Mouse (Mus musculus): Measurements from ENCODE around the gene Gm10840. TPM values are rescaled to one million over a fixed set of nuclear protein-coding genes. Genes with fewer than 3 reads are reported as not detected.

Gene Gm10840
- polyA plus RNA-seq, 1 experiment = not detected

GRCm38 (mm10) chr11:106129477-106129876 lies 31.2 kb upstream of the Gm10840 start:
- Histone ChIP-seq H3K4me1 (ENCODE audit: control insufficient read depth, insufficient read depth, insufficient read length) (peaks cover 3% of the 10 kb centered on the region; the same call in 1 of the 2 replicates), H3K4me3 (ENCODE audit: extremely low read depth, insufficient read depth, insufficient read length) (no peak overlapping the region), H3K27me3 (ENCODE audit: control insufficient read depth, insufficient read depth, low read length) (no peaks in the 10 kb centered on the region), H3K27ac (ENCODE audit: insufficient read depth, low read length) (no peak overlapping the region), H3K36me3 (ENCODE audit: control insufficient read depth, insufficient read depth, low read length) (peaks cover 10% of the 10 kb centered on the region)
- DNase-seq (ENCODE audit: low read depth in 1 of 2, low spot score in 2 of 2) = no peak
- 69% methylated on average over 1 of the region's 1 CpGs for WGBS
- TF ChIP-seq CTCF (IDR thresholded peaks at IDR 0.05; ENCODE audit: extremely low read depth, insufficient read depth, insufficient read length, insufficient replicate concordance) (no peak), POLR2A (IDR thresholded peaks at IDR 0.05; ENCODE audit: low read depth, low read length) (no peak)

GRCm38 (mm10) chr11:106132516-106132915 lies 28.1 kb upstream of the Gm10840 start:
- 96% methylated on average over 5 of the region's 5 CpGs for WGBS
- Histone ChIP-seq H3K27ac (ENCODE audit: insufficient read depth, low read length) (no peak overlapping the region), H3K4me1 (ENCODE audit: control insufficient read depth, insufficient read depth, insufficient read length) (peaks cover 9% of the 10 kb centered on the region; the same call in 1 of the 2 replicates), H3K27me3 (ENCODE audit: control insufficient read depth, insufficient read depth, low read length) (no peaks in the 10 kb centered on the region), H3K4me3 (ENCODE audit: extremely low read depth, insufficient read depth, insufficient read length) (no peak overlapping the region), H3K36me3 (ENCODE audit: control insufficient read depth, insufficient read depth, low read length) (peaks cover 13% of the 10 kb centered on the region)
- no peak for TF ChIP-seq CTCF (IDR thresholded peaks at IDR 0.05; ENCODE audit: extremely low read depth, insufficient read depth, insufficient read length, insufficient replicate concordance)
- TF ChIP-seq POLR2A (IDR thresholded peaks at IDR 0.05; ENCODE audit: low read depth, low read length) = no peak
- no peak for DNase-seq (ENCODE audit: low read depth in 1 of 2, low spot score in 2 of 2)

GRCm38 (mm10) chr11:106134580-106135528 lies 25.8 kb upstream of the Gm10840 start:
- TF ChIP-seq CTCF (IDR thresholded peaks at IDR 0.05; ENCODE audit: extremely low read depth, insufficient read depth, insufficient read length, insufficient replicate concordance) (no peak), POLR2A (IDR thresholded peaks at IDR 0.05; ENCODE audit: low read depth, low read length) (no peak)
- peaks cover 13% of the 10 kb centered on the region for H3K36me3 ChIP-seq (ENCODE audit: control insufficient read depth, insufficient read depth, low read length)
- H3K4me3 ChIP-seq (ENCODE audit: extremely low read depth, insufficient read depth, insufficient read length) = no peak overlapping the region
- H3K27me3 ChIP-seq (ENCODE audit: control insufficient read depth, insufficient read depth, low read length) = no peaks in the 10 kb centered on the region
- H3K27ac ChIP-seq (ENCODE audit: insufficient read depth, low read length) = peak overlapping the region; percentile 59
- WGBS = 9% methylated on average over 8 of the region's 8 CpGs
- DNase-seq (ENCODE audit: low read depth in 1 of 2, low spot score in 2 of 2) = no peak
- H3K4me1 ChIP-seq (ENCODE audit: control insufficient read depth, insufficient read depth, insufficient read length) = peaks cover 9% of the 10 kb centered on the region; the same call in 1 of the 2 replicates

GRCm38 (mm10) chr11:106151219-106151618 lies 9.4 kb upstream of the Gm10840 start:
- TF ChIP-seq POLR2A (IDR thresholded peaks at IDR 0.05; ENCODE audit: low read depth, low read length) = no peak
- Histone ChIP-seq H3K4me1 (ENCODE audit: control insufficient read depth, insufficient read depth, insufficient read length) (peaks cover 4% of the 10 kb centered on the region; the same call in 1 of the 2 replicates), H3K27ac (ENCODE audit: insufficient read depth, low read length) (no peak overlapping the region), H3K36me3 (ENCODE audit: control insufficient read depth, insufficient read depth, low read length) (peaks cover 43% of the 10 kb centered on the region), H3K27me3 (ENCODE audit: control insufficient read depth, insufficient read depth, low read length) (no peaks in the 10 kb centered on the region), H3K4me3 (ENCODE audit: extremely low read depth, insufficient read depth, insufficient read length) (no peak overlapping the region)
- no peak for DNase-seq (ENCODE audit: low read depth in 1 of 2, low spot score in 2 of 2)
- WGBS = 94% methylated on average over 3 of the region's 3 CpGs

GRCm38 (mm10) chr11:106152132-106152531 lies 8.5 kb upstream of the Gm10840 start:
- no peak overlapping the region for H3K27ac ChIP-seq (ENCODE audit: insufficient read depth, low read length)
- TF ChIP-seq CTCF (IDR thresholded peaks at IDR 0.05; ENCODE audit: extremely low read depth, insufficient read depth, insufficient read length, insufficient replicate concordance) = no peak
- no peak for TF ChIP-seq POLR2A (IDR thresholded peaks at IDR 0.05; ENCODE audit: low read depth, low read length)
- H3K27me3 ChIP-seq (ENCODE audit: control insufficient read depth, insufficient read depth, low read length) = no peaks in the 10 kb centered on the region
- DNase-seq (ENCODE audit: low read depth in 1 of 2, low spot score in 2 of 2) = no peak
- no peak overlapping the region for H3K4me3 ChIP-seq (ENCODE audit: extremely low read depth, insufficient read depth, insufficient read length)
- 81% methylated on average over 8 of the region's 8 CpGs for WGBS
- H3K36me3 ChIP-seq (ENCODE audit: control insufficient read depth, insufficient read depth, low read length) = peaks cover 52% of the 10 kb centered on the region
- H3K4me1 ChIP-seq (ENCODE audit: control insufficient read depth, insufficient read depth, insufficient read length) = peaks cover 10% of the 10 kb centered on the region; the same call in 1 of the 2 replicates

- no peak for TF ChIP-seq CTCF (IDR thresholded peaks at IDR 0.05; ENCODE audit: extremely low read depth, insufficient read depth, insufficient read length, insufficient replicate concordance)
- no peak for TF ChIP-seq POLR2A (IDR thresholded peaks at IDR 0.05; ENCODE audit: low read depth, low read length)
- H3K4me3 ChIP-seq (ENCODE audit: extremely low read depth, insufficient read depth, insufficient read length) = no peak overlapping the region
- H3K36me3 ChIP-seq (ENCODE audit: control insufficient read depth, insufficient read depth, low read length) = peaks cover 62% of the 10 kb centered on the region
- peaks cover 12% of the 10 kb centered on the region; the same call in 1 of the 2 replicates for H3K4me1 ChIP-seq (ENCODE audit: control insufficient read depth, insufficient read depth, insufficient read length)
- DNase-seq (ENCODE audit: low read depth in 1 of 2, low spot score in 2 of 2) = no peak
- 76% methylated on average over 5 of the region's 5 CpGs for WGBS
- no peaks in the 10 kb centered on the region for H3K27me3 ChIP-seq (ENCODE audit: control insufficient read depth, insufficient read depth, low read length)
- 0 out of 2 replicates have a peak overlapping the region, but pooled peaks have one; percentile 25 for H3K27ac ChIP-seq (ENCODE audit: insufficient read depth, low read length)
These were observed 6.6 kb upstream of the Gm10840 start for GRCm38 (mm10) chr11:106154091-106154490.

- peaks cover 57% of the 10 kb centered on the region for H3K36me3 ChIP-seq (ENCODE audit: control insufficient read depth, insufficient read depth, low read length)
- H3K4me3 ChIP-seq (ENCODE audit: extremely low read depth, insufficient read depth, insufficient read length) = no peak overlapping the region
- H3K4me1 ChIP-seq (ENCODE audit: control insufficient read depth, insufficient read depth, insufficient read length) = peaks cover 12% of the 10 kb centered on the region; the same call in 1 of the 2 replicates
- H3K27ac ChIP-seq (ENCODE audit: insufficient read depth, low read length) = 0 out of 2 replicates have a peak overlapping the region, but pooled peaks have one; percentile 10
- DNase-seq (ENCODE audit: low read depth in 1 of 2, low spot score in 2 of 2) = no peak
- WGBS = 83% methylated on average over 2 of the region's 2 CpGs
- no peaks in the 10 kb centered on the region for H3K27me3 ChIP-seq (ENCODE audit: control insufficient read depth, insufficient read depth, low read length)
- TF ChIP-seq CTCF (IDR thresholded peaks at IDR 0.05; ENCODE audit: extremely low read depth, insufficient read depth, insufficient read length, insufficient replicate concordance) (no peak), POLR2A (IDR thresholded peaks at IDR 0.05; ENCODE audit: low read depth, low read length) (no peak)
These were observed 5.9 kb upstream of the Gm10840 start for GRCm38 (mm10) chr11:106154770-106155169.

Measured in spleen, adult 2 months (tissue).